Mouse (Mus musculus): ENCODE results near the gene Picalm. TPM values are rescaled to one million over a fixed set of nuclear protein-coding genes. Genes with fewer than 3 reads are reported as not detected.

The Picalm gene
- polyA plus RNA-seq, 1 experiment, result 40.1 TPM

DNA sequence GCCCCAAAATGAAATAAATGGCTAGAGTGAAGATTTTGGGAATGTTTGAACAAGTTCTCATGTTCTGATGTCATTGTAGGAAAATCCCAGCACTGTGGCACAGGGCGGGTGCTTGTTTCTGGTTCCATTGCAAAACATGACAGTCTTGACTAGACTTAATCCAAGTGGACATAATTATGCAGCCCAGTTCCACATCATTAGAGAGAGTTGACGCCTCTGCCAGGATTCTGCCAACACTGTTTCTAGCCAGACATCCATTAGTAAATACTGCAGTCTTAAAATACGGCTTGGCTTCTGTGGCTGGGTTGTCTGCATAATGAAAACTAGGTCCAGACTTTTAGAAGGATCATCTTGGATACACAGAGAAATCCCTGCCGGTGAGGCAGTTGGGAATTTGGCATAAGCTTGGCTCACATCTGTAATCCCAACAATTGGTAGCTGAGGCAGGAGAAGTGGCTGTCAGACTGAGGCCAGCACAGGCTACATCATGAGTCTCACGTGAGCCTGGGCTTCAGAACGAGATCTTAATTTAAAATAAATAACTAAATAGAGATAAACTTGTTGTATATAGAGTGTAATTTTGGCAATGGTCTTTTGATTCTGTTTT lies 34.1 kb upstream of the Picalm start:
- no peaks in the 10 kb centered on the region for H3K79me2 ChIP-seq (ENCODE audit: control insufficient read depth, insufficient read depth)
- no peaks in the 10 kb centered on the region for H3K36me3 ChIP-seq (ENCODE audit: control insufficient read depth, insufficient read depth)
- H3K4me3 ChIP-seq, result no peak overlapping the region
- H3ac ChIP-seq (ENCODE audit: control insufficient read depth, insufficient read length), result no peak overlapping the region
- no peak overlapping the region for H3K4me2 ChIP-seq (ENCODE audit: low read depth)
- H3K27me3 ChIP-seq (ENCODE audit: control insufficient read depth, insufficient read depth, insufficient read length), result no peaks in the 10 kb centered on the region
- no peak for TF ChIP-seq TCF3 (IDR thresholded peaks at IDR 0.05; ENCODE audit: insufficient read length, low read depth)
- no peak for TF ChIP-seq POLR2AphosphoS2 (IDR thresholded peaks at IDR 0.05; ENCODE audit: insufficient read length, low read depth)
- TF ChIP-seq CEBPB (IDR thresholded peaks at IDR 0.05; ENCODE audit: insufficient read depth, poor library complexity, severe bottlenecking), result no peak
- TF ChIP-seq USF1 (IDR thresholded peaks at IDR 0.05; ENCODE audit: low read depth), result no peak
- TF ChIP-seq MYOD1 (IDR thresholded peaks at IDR 0.05; ENCODE audit: control insufficient read depth in 1 of 3, insufficient read length in 2 of 3, low read depth in 2 of 3), result no peak
- no peak for TF ChIP-seq MAX (IDR thresholded peaks at IDR 0.05; ENCODE audit: low read depth)
- no peak for TF ChIP-seq TCF12 (IDR thresholded peaks at IDR 0.05; ENCODE audit: insufficient read depth, poor library complexity, severe bottlenecking)
- no peak for TF ChIP-seq MYOG (IDR thresholded peaks at IDR 0.05; ENCODE audit: control insufficient read depth in 1 of 3, insufficient read depth in 1 of 3, insufficient read length in 2 of 3, low read depth in 2 of 3)
- no peak for TF ChIP-seq REST (IDR thresholded peaks at IDR 0.05; ENCODE audit: insufficient read depth, insufficient read length)
- TF ChIP-seq SRF (IDR thresholded peaks at IDR 0.05; ENCODE audit: control insufficient read depth, insufficient read length, low read depth), result no peak
- TF ChIP-seq POLR2A (IDR thresholded peaks at IDR 0.05; ENCODE audit: insufficient read length, low read depth), result no peak
- TF ChIP-seq E2F4 (IDR thresholded peaks at IDR 0.05; ENCODE audit: insufficient read depth), result no peak

- no peaks in the 10 kb centered on the region for H3K27me3 ChIP-seq (ENCODE audit: control insufficient read depth, insufficient read depth, insufficient read length)
- no peaks in the 10 kb centered on the region for H3K36me3 ChIP-seq (ENCODE audit: control insufficient read depth, insufficient read depth)
- H3K79me2 ChIP-seq (ENCODE audit: control insufficient read depth, insufficient read depth), result no peaks in the 10 kb centered on the region
- no peak overlapping the region for H3K4me2 ChIP-seq (ENCODE audit: low read depth)
- H3ac ChIP-seq (ENCODE audit: control insufficient read depth, insufficient read length), result no peak overlapping the region
- TF ChIP-seq TCF3 (IDR thresholded peaks at IDR 0.05; ENCODE audit: insufficient read length, low read depth) (no peak), MYOG (IDR thresholded peaks at IDR 0.05; ENCODE audit: control insufficient read depth in 1 of 3, insufficient read depth in 1 of 3, insufficient read length in 2 of 3, low read depth in 2 of 3) (no peak), MYOD1 (IDR thresholded peaks at IDR 0.05; ENCODE audit: control insufficient read depth in 1 of 3, insufficient read length in 2 of 3, low read depth in 2 of 3) (no peak), REST (IDR thresholded peaks at IDR 0.05; ENCODE audit: insufficient read depth, insufficient read length) (no peak), POLR2AphosphoS2 (IDR thresholded peaks at IDR 0.05; ENCODE audit: insufficient read length, low read depth) (no peak), CEBPB (IDR thresholded peaks at IDR 0.05; ENCODE audit: insufficient read depth, poor library complexity, severe bottlenecking) (no peak), USF1 (IDR thresholded peaks at IDR 0.05; ENCODE audit: low read depth) (no peak), MAX (IDR thresholded peaks at IDR 0.05; ENCODE audit: low read depth) (no peak)
- no peak overlapping the region for H3K4me3 ChIP-seq
Observed at GRCm38 (mm10) chr7:90096609-90097008, 33.4 kb upstream of the Picalm start.

- no peak for TF ChIP-seq SRF (IDR thresholded peaks at IDR 0.05; ENCODE audit: control insufficient read depth, insufficient read length, low read depth)
- no peak for TF ChIP-seq E2F4 (IDR thresholded peaks at IDR 0.05; ENCODE audit: insufficient read depth)
- no peak for TF ChIP-seq MAX (IDR thresholded peaks at IDR 0.05; ENCODE audit: low read depth)
- no peak for TF ChIP-seq TCF12 (IDR thresholded peaks at IDR 0.05; ENCODE audit: insufficient read depth, poor library complexity, severe bottlenecking)
- no peak for TF ChIP-seq REST (IDR thresholded peaks at IDR 0.05; ENCODE audit: insufficient read depth, insufficient read length)
- no peak for TF ChIP-seq MYOG (IDR thresholded peaks at IDR 0.05; ENCODE audit: control insufficient read depth in 1 of 3, insufficient read depth in 1 of 3, insufficient read length in 2 of 3, low read depth in 2 of 3)
- no peak for TF ChIP-seq TCF3 (IDR thresholded peaks at IDR 0.05; ENCODE audit: insufficient read length, low read depth)
- no peak for TF ChIP-seq POLR2A (IDR thresholded peaks at IDR 0.05; ENCODE audit: insufficient read length, low read depth)
- no peak for TF ChIP-seq USF1 (IDR thresholded peaks at IDR 0.05; ENCODE audit: low read depth)
- no peak for TF ChIP-seq CEBPB (IDR thresholded peaks at IDR 0.05; ENCODE audit: insufficient read depth, poor library complexity, severe bottlenecking)
- no peak for TF ChIP-seq POLR2AphosphoS2 (IDR thresholded peaks at IDR 0.05; ENCODE audit: insufficient read length, low read depth)
- no peak for TF ChIP-seq MYOD1 (IDR thresholded peaks at IDR 0.05; ENCODE audit: control insufficient read depth in 1 of 3, insufficient read length in 2 of 3, low read depth in 2 of 3)
- H3K4me3 ChIP-seq, result no peak overlapping the region
- H3K79me2 ChIP-seq (ENCODE audit: control insufficient read depth, insufficient read depth), result no peaks in the 10 kb centered on the region
- no peaks in the 10 kb centered on the region for H3K36me3 ChIP-seq (ENCODE audit: control insufficient read depth, insufficient read depth)
- no peak overlapping the region for H3K4me2 ChIP-seq (ENCODE audit: low read depth)
- no peak overlapping the region for H3ac ChIP-seq (ENCODE audit: control insufficient read depth, insufficient read length)
- no peaks in the 10 kb centered on the region for H3K27me3 ChIP-seq (ENCODE audit: control insufficient read depth, insufficient read depth, insufficient read length)
Observed at GRCm38 (mm10) chr7:90098253-90098652, 31.8 kb upstream of the Picalm start.

DNA sequence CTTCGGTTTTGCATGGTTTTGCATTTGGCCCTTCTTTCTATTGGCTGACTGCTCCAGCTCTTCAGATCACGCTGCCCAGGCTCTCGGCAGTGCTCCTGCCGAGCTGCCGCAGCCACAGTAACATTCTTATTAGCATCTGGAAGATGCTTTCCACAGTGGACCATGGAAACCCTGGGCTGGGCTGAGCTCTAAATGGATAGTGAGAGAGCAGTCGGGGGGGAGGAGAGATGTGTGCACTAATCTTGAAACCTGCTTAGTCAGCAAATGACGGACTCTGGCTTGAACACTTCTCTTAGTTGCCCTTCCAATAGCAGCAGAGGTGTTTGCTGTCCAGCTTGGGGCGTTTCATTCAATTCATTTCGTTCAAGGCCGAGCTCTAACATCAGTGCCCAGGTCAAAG lies 30.8 kb upstream of the Picalm start:
- no peaks in the 10 kb centered on the region for H3K79me2 ChIP-seq (ENCODE audit: control insufficient read depth, insufficient read depth)
- TF ChIP-seq USF1 (IDR thresholded peaks at IDR 0.05; ENCODE audit: low read depth) (no peak), MAX (IDR thresholded peaks at IDR 0.05; ENCODE audit: low read depth) (no peak), REST (IDR thresholded peaks at IDR 0.05; ENCODE audit: insufficient read depth, insufficient read length) (no peak), TCF12 (IDR thresholded peaks at IDR 0.05; ENCODE audit: insufficient read depth, poor library complexity, severe bottlenecking) (no peak), SRF (IDR thresholded peaks at IDR 0.05; ENCODE audit: control insufficient read depth, insufficient read length, low read depth) (no peak), E2F4 (IDR thresholded peaks at IDR 0.05; ENCODE audit: insufficient read depth) (no peak), CEBPB (IDR thresholded peaks at IDR 0.05; ENCODE audit: insufficient read depth, poor library complexity, severe bottlenecking) (no peak), TCF3 (IDR thresholded peaks at IDR 0.05; ENCODE audit: insufficient read length, low read depth) (no peak), MYOD1 (IDR thresholded peaks at IDR 0.05; ENCODE audit: control insufficient read depth in 1 of 3, insufficient read length in 2 of 3, low read depth in 2 of 3) (no peak), POLR2A (IDR thresholded peaks at IDR 0.05; ENCODE audit: insufficient read length, low read depth) (no peak), MYOG (IDR thresholded peaks at IDR 0.05; ENCODE audit: control insufficient read depth in 1 of 3, insufficient read depth in 1 of 3, insufficient read length in 2 of 3, low read depth in 2 of 3) (no peak), POLR2AphosphoS2 (IDR thresholded peaks at IDR 0.05; ENCODE audit: insufficient read length, low read depth) (no peak)
- H3K36me3 ChIP-seq (ENCODE audit: control insufficient read depth, insufficient read depth), result no peaks in the 10 kb centered on the region
- no peak overlapping the region for H3ac ChIP-seq (ENCODE audit: control insufficient read depth, insufficient read length)
- H3K4me2 ChIP-seq (ENCODE audit: low read depth), result no peak overlapping the region
- H3K4me3 ChIP-seq, result no peak overlapping the region
- H3K27me3 ChIP-seq (ENCODE audit: control insufficient read depth, insufficient read depth, insufficient read length), result no peaks in the 10 kb centered on the region
